Mouse (Mus musculus) embryo, embryonic 9.5 days (tissue): ENCODE data around the gene Traf3.

Experiments used
- DNase-seq: peaks from one replicate; pipeline ENCODE4 v3.0.0-alpha.2; 2017; ENCODE audit errors: extremely low spot score

Gene Traf3

GRCm38 (mm10) chr12:111165831-111166591 is at the start of gene Traf3:
Gene Traf3, plus strand, starts transcription at chr12:111166370.
- peak; percentile 82 for DNase-seq

DNA sequence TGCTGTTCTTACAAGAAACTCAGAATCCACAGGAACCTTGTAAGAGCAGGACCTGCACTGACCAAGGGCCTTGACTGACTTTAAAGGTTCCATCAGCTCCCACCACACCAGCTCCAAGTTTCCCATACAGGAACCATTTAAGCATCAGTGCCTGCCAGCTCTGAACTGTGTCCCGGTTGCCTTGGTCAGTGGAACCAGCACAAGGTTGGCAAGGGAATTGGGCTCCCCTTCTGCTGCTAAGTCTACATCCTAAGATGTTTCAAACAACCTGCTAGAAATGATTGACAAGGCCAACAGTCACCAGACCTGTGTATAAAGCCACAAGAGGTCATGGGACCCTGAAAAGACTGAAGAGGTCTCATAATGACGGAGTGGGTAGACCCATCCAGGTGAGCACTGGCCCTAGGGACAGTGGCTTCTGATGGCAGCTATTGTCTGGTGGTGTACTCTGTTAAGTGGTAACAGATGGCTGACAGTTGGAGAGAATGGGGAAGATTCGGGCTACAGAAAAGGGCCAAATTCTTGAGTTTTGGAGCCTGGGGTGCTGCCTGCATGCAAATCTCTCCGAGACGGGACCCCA is 46.6 kb upstream of the Traf3 start:
- no peak for DNase-seq

DNA sequence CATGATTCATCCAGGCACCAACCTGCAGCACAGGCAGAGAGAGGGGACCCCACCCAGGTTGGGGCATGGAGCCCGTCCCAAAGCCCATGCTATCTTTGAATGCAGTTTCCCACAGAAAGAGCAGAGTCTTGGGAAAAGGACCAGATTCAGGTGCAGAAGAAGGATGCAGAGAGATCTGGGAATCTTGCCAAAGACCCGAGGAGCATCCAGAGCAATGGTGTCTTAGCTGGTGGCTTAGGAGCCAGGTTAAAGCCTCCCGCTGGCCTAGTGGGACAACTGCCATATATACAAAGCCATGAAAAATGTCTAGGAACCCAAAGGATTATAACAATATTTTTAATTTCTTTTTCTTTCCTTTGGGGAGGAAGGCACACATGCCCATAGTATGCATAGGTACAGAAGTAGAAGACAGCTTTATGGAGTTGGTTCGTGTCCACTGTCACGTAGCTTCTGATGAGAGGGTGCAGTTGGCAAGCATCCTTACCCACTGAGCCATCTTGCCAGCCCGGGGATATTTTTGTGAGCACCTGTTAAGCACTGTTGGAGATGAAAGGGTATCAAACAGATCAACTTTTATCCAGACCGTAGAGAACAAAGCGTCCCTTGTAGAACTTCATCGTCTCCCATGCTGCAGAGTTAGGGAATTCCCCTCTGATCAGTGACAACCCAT is 45.1 kb upstream of the Traf3 start:
- no peak for DNase-seq

DNA sequence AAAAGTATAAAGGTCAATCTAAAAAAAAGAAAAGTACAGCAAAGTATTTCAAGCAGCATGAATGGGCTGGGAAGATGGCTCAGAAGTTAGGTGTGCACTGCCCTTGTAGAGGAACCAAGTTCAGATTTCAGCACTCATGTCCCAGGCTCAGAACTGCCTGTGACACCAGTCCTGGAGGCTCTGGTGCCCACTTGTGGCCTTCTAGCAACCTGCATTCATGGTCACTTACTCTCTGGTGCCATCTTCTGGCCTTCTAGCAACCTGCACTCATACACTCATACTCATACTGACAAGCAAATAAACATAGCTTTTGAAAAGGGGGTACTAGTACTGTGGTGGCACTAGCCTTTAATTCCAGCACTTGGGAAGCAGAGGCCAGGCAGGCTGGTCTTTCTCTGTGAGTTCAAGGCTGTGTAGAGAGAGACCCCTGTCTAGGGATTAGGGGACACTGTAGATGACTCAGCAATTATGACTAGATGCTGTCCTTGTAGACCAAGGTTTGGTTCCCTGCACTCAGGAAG is 43.8 kb upstream of the Traf3 start:
- DNase-seq: no peak

DNA sequence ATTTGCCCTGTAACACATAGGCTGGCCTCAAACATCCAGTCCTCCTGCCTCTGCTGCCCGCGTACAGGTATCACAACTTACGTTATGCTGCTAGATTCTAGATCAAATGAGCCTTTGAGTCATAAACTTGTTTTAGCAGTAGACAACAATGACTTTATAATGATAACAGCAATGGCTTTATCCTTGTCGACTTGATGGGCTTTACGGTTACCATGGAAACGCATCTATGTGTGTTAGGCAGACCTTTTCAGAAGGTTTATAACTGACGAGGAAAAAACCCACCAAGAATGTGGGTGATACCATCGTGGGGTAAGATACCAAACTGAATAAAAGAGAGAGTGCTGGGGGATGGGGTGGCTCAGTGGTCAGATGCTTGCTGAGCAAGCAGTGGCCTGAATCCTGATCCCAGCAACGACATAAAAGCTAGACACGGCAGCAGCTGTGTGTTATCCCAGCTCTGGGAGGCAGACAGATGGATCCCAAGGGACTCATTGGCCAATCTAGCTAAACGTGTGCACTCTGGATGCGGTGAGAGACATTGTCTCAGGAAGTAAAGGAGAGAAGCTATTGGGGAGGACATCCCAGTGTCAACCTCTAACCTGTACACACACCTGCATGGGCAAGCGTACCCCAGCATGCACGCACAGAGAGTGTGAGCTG is 41.4 kb upstream of the Traf3 start:
- DNase-seq: no peak

DNA sequence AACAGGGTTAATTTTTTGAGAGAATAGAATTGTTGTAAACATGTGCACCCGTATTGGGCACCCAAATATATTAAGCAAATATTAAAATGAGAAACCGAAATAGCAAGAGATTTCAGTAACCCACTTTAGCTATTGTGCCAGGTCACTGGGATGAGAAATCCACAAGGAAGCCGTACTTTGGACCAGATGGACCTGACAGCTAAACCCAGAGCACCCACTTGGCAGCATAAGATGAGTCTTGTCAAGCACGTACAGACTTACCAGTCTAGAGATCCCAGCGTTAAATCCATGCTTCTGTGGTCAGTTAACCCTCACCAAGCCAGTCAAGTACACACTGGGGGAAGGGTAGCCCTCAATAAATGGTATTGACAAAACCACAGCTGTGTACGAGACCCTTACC is 40.5 kb upstream of the Traf3 start:
- DNase-seq: no peak

DNA sequence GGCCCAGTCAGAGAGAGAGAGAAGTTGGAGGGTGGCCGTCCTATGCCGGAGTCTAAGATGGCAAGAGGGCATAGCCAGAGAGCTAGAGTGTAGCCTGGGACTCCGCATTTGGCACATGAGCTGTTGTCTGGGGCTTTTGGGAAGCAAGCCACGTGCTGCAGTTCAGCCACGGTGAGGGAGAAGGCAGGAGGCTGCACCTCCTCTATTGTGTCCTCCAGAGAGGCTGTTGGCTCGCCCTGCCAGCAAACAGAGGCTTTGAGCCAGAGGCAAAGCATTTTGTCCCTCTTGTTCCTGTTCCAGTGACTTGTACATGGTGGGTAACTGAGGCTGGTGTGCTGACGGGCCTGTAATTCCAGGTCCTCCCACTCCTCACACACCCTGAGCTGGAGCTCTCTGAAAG is 32.0 kb upstream of the Traf3 start:
- no peak for DNase-seq

DNA sequence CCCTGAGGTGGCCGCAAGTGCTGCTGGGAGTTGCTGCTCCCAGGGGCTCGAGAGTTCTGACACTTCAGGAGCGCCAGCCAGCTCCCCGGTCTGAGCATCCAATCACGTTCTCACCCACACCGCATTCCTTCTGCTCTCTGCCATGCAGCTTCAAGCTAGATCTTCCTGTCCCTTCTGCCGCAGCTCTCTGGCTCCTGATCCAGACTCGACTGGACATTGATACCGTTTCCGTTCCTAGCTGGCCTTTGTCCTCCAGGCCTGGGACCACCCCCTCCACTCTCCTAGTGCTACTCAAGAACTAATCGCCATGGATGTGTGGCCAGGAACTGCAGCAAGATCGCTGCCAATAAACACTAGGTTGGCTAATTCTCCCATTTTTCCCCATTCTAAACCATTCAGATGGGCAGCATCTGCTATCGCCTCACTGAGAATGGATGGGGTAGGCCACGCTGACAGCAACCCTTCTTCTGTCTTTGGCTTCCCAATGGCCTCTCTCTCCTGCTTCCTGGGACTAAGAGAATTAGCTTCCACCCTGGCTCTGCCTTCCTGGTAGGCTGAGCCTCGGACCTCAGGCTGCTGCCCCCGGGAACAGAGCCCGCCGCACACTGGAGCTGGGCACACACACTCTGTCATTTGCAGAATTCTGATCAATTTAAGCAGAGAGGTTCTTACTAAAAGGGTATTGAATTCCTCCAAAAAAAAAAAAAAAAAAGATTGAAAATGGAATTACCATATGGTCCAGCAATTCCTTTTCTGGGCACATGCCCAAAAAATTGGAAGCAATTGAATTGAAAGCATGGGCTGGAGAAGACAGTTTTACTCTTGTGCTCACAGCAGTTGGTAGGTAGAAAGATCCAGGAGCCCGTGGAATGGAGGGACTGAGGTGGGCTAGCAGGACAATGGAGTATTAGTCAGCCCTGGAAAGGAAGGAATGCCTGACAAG is 31.1 kb upstream of the Traf3 start:
- no peak for DNase-seq

- no peak for DNase-seq
These were observed 30.2 kb upstream of the Traf3 start for GRCm38 (mm10) chr12:111135953-111136352.

DNA sequence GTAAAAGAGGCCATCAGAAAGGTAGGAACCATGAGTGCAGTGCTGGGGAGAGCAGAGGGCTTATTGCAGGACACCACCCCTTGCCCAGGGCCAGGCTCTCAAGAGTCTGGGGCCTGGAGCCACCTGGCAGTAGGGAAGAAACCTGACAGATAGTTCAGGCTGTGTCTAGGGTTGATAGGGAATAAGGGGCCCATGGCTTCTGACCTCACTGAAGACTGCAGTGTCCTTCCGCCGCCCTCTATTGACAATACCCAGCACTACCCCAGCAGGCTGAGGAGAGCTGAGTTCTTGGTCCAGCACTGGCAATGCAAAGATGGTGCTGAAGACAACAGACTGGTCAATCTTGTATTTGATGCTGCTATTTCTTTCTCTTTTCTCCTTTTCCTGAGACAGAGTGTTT is 29.1 kb upstream of the Traf3 start:
- no peak for DNase-seq

- DNase-seq: peak; percentile 57
These were observed 23.1 kb upstream of the Traf3 start for GRCm38 (mm10) chr12:111143005-111143508.

GRCm38 (mm10) chr12:111143509-111144063 is 22.6 kb upstream of the Traf3 start:
- DNase-seq: no peak

DNA sequence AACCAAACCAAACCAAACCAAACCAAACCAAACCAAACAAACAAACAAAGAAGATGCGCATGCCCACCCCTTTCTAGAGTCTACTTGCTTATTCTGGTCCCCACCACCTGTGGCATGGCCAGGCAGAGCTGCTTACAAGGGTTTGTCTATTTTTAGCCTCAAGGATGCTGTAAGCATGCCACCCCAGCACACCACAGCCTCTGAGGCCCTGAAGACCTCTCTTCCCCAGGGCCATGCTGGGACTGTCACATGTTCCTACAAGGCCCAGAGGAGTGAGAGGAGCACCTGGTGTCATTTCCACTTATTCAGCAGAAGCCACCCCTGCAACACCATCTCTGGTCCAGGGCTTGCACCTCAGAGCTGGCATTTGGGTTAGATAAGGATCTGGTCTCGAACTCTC is 21.6 kb upstream of the Traf3 start:
- no peak for DNase-seq

DNA sequence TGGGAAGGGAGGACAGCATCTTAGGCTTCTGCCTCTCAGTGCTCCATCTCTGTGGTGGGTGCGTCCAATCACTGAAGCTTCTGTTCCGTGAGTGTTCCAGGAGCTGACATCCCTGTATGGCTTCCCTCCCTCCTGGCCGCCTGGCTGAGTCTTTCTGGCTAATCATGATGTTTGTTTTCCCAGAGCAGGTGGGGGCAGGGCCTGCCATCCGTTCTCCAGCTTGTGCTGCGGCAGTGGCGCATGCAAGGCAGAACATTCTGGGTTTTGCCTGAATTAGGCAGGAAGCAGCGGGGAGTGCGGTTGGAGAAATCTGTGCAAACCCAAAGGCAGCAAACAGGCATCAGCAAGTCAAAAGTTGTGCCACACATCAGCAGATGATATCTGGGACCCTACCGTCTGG is 20.9 kb upstream of the Traf3 start:
- DNase-seq: peak; percentile 31

DNA sequence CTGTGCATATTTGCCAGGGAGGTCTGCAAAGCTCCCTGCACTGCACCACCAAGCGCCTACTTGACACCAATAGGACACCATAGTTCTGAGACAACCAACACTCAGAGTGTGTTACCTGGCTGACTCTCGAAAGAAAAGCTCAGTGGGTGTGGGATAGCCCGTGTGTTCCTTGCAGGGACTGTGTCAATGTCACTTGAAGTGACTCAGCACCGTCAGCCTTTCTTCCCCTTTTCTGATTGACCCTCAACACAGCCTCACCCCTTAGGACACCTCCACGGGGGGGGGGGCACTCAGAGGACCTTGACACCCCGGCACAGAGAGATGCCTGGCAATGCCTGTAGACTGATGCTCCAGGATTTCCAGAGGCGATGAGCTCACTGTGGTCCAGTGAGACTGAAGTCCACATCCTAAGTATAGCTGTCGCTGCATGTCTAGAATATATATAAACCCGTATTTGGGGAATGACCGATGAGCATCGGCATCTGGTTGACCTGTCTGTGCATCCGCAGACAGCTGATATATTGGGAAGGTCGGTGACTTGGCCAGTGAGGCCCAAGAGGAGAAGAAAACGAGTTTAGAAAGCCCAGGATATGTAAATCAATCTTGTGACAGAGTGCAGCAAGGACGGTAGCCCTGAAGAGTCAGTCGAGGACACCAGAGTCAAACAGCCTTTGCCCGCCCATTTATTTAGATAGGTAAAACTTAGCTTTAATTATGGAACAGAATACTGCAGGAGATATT is 16.5 kb upstream of the Traf3 start:
- no peak for DNase-seq

GRCm38 (mm10) chr12:111150236-111150596 is 16.0 kb upstream of the Traf3 start:
- DNase-seq: no peak

GRCm38 (mm10) chr12:111151422-111152156 is 14.6 kb upstream of the Traf3 start:
- no peak for DNase-seq

DNA sequence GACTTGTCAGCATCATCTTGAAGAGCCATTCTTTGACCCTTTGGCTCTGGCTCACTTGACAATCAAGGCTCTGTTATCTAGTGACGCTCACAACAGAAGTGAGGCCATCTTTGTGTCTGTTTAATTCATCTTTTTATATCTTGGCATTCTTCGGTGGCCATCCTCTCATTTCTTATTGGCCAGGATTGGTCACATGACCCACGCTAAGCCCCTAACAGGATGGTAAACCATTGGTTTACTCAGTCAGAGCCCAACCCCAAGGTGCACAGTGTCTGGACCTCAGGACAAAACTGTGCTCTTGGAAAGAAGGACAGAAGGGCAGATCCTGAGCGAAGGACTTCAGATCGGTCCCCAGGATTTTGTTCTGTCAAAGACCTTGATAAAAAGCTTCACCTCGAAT is 13.6 kb upstream of the Traf3 start:
- no peak for DNase-seq

DNA sequence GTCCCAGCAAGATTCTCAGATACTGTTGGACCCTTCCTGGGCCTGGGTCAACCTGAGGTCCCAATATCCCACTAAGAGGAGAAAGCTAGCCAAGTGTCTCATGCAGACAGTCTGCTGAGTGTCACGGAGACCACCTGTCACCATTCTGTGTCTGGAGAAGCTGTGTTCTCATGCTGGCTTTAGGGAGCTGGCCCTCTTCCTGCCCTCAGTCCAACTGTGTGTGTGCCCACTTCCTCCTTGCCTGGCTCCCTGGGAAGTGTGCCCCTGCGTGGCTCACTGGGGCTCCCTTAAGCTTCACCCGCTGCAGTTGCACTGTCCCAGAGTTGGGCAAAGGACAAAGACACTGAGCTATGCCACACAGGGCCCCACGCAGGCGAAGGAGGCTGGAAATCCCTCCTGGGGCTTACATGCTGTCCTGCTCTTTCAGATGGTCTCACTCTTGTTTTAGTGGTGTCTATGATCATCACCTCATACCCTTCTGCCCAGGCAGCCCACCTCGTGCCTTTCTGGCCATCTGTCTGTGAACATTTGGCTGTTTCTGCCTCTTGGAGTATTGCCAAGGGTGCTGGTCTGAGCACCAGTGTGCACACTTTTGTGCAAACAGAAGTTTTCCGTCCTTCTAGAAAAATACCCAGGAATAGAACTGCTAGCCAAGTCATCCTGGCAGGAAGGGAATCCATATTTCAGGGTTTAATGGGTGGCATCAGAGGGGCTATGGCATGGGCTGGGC is 13.0 kb upstream of the Traf3 start:
- no peak for DNase-seq
